Mouse (Mus musculus): ENCODE measurements at regions not wholly inside any gene's neighbourhood (a gene's known extent, or its start where the extent isn't known, plus 50 kb on each side); places are given as distances from the start of the nearest gene placed in this dataset.

DNA sequence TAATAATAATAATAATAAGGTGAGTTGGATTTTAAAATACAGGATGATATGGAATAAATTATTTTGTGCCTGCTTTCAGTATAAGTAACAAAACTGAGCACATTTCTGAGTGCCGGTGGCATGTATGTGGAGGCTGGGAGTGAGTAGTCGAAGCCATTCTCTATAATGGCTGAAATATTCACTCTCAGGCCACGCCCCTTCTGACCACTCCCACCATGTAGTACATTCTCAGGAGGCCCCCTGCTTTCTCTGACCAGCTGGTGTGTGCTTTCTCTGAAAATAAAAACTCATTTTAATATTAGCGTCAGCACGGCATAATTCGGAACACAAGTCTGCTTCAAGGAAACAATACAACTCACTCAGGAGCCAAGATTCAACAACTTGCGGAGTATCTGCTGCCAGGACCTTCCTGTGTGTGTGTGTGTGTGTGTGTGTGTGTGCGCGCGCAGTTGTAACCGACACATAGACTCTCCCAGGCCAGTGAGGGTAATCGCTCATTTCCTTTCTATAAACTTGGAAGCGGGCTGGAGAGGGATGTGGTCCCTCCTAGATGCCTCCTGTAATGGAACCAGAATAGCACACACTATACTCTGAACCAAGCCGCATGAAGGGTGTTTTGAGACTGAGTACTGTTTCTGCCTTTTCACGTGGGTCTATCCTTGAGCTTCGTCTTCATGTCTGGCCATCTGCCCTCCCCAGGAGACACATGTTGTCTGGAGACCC, 67.9 kb upstream of the Sesn3 start:
- TF ChIP-seq CTCF (IDR thresholded peaks at IDR 0.05; ENCODE audit: extremely low read depth, insufficient read depth, low read length), result no peak
- TF ChIP-seq POLR2A (IDR thresholded peaks at IDR 0.05; ENCODE audit: extremely low read depth, insufficient read depth, low read length), result no peak
